Mouse (Mus musculus) embryonic facial prominence, embryonic 15.5 days (tissue): Measurements from ENCODE around the gene Ctdspl2. TPM values are rescaled to one million over a fixed set of nuclear protein-coding genes. Genes with fewer than 3 reads are reported as not detected.
"Not testable (repeated sequence)": the region's sequence is repeated elsewhere in the genome, so short reads cannot be mapped to it uniquely, and the experiment has no call there.

Experiments used
- ATAC-seq: fragments of 200-750 bp; cut with Nextera tagmentation; 2 replicates; pipeline ENCODE4 v1.8.0; 2017; ENCODE audit warnings: low read depth, moderate TSS enrichment; ENCODE audit not compliant: insufficient number of reproducible peaks, low FRiP score, low TSS enrichment
- H3K27ac ChIP-seq: fragments of 300-500 bp; sonication (generic); replicated peaks from 2 replicates; pipeline ENCODE4 v1.5.1; 2015; ENCODE audit warnings: mild to moderate bottlenecking, inconsistent platforms
- H3K27me3 ChIP-seq: fragments of 300-500 bp; sonication (generic); 2 replicates; pipeline ENCODE4 v1.6.1; 2015; ENCODE audit warnings: inconsistent platforms
- H3K36me3 ChIP-seq: fragments of 300-500 bp; sonication (generic); 2 replicates; pipeline ENCODE4 v1.6.1; 2015; ENCODE audit warnings: mild to moderate bottlenecking, inconsistent platforms
- H3K4me1 ChIP-seq: fragments of 300-500 bp; sonication (generic); 2 replicates; pipeline ENCODE4 v1.6.1; 2015; ENCODE audit warnings: inconsistent platforms
- H3K4me2 ChIP-seq: fragments of 300-500 bp; sonication (generic); replicated peaks from 2 replicates; pipeline ENCODE4 v1.6.1; 2015; ENCODE audit warnings: mild to moderate bottlenecking, inconsistent platforms
- H3K4me3 ChIP-seq: fragments of 300-500 bp; sonication (generic); replicated peaks from 2 replicates; pipeline ENCODE4 v1.5.1; 2015; ENCODE audit warnings: mild to moderate bottlenecking, inconsistent platforms
- H3K9ac ChIP-seq: fragments of 300-500 bp; sonication (generic); 2 replicates; pipeline ENCODE4 v1.6.1; 2015; ENCODE audit warnings: inconsistent platforms
- H3K9me3 ChIP-seq: fragments of 300-500 bp; sonication (generic); replicated peaks from 2 replicates; pipeline ENCODE4 v1.6.1; 2016; ENCODE audit warnings: inconsistent platforms
- WGBS: fragments of 180-500 bp; shearing (Covaris S2); methylation state at CpG from one replicate; pipeline ENCODE4 v1.1.7; 2015; 5-methylcytosine and 5-hydroxymethylcytosine counted together
- polyA plus RNA-seq: library from polyadenylated mRNA; unstranded; fragments of >200 nt; fragmentation: Nextera tagmentation; extraction: Ambion mirVana; gene quantifications from 2 replicates; pipeline ENCODE4 v1.2.1, GENCODE M21; 2015

The Ctdspl2 gene
- polyA plus RNA-seq, 1 experiment from 2014 or later: 43.6 TPM

- Histone ChIP-seq H3K27ac (no peak overlapping the region), H3K9me3 (no peaks in the 10 kb centered on the region), H3K4me1 (no peaks in the 10 kb centered on the region), H3K9ac (no peak overlapping the region), H3K27me3 (no peaks in the 10 kb centered on the region), H3K4me3 (no peak overlapping the region), H3K4me2 (no peak overlapping the region), H3K36me3 (peaks cover 20% of the 10 kb centered on the region)
- 82% methylated on average over 7 of the region's 7 CpGs for WGBS
- no peak for ATAC-seq
These were observed 55.6 kb downstream of the Ctdspl2 start for GRCm38 (mm10) chr2:122011441-122011840.

- Histone ChIP-seq H3K27ac (no peak overlapping the region), H3K4me1 (no peaks in the 10 kb centered on the region), H3K4me2 (no peak overlapping the region), H3K9ac (no peak overlapping the region), H3K9me3 (no peaks in the 10 kb centered on the region), H3K27me3 (no peaks in the 10 kb centered on the region), H3K36me3 (peaks cover 4% of the 10 kb centered on the region; the same call in 1 of the 2 replicates), H3K4me3 (no peak overlapping the region)
- WGBS: 67% methylated on average over 1 of the region's 1 CpGs
- no peak for ATAC-seq
These were observed 62.9 kb downstream of the Ctdspl2 start for GRCm38 (mm10) chr2:122018705-122019104.

- H3K4me2 ChIP-seq: no peak overlapping the region
- no peak overlapping the region for H3K4me3 ChIP-seq
- no peak for ATAC-seq
- H3K27me3 ChIP-seq: no peaks in the 10 kb centered on the region
- H3K9ac ChIP-seq: no peak overlapping the region
- WGBS: 73% methylated on average over 2 of the region's 2 CpGs
- H3K9me3 ChIP-seq: no peaks in the 10 kb centered on the region
- no peaks in the 10 kb centered on the region for H3K36me3 ChIP-seq
- H3K4me1 ChIP-seq: no peaks in the 10 kb centered on the region
- H3K27ac ChIP-seq: no peak overlapping the region
These were observed 66.5 kb downstream of the Ctdspl2 start for GRCm38 (mm10) chr2:122022284-122022683.

GRCm38 (mm10) chr2:122027091-122027490 lies 71.3 kb downstream of the Ctdspl2 start:
- not testable (repeated sequence) for H3K27ac ChIP-seq, H3K9me3 ChIP-seq, H3K36me3 ChIP-seq, H3K9ac ChIP-seq, H3K4me1 ChIP-seq, H3K27me3 ChIP-seq, H3K4me3 ChIP-seq, ATAC-seq
- H3K4me2 ChIP-seq: 0 out of 2 replicates have a peak overlapping the region, but pooled peaks have one; percentile 45
- 94% methylated on average over 10 of the region's 10 CpGs for WGBS

GRCm38 (mm10) chr2:122027862-122028755 lies 72.3 kb downstream of the Ctdspl2 start, which contains the start of gene Eif3j1:
Gene Eif3j1, plus strand, starts transcription at chr2:122028546.
- peak; percentile 100 for ATAC-seq
- H3K4me2 ChIP-seq: peak within 1 kb of the TSS; percentile 60
- H3K36me3 ChIP-seq: 0 out of 2 replicates have a peak, but pooled peaks cover 13% of the 10 kb centered on the region
- under 1% methylated on average over 52 of the region's 67 CpGs for WGBS
- peak within 1 kb of the TSS; percentile 63 for H3K4me3 ChIP-seq
- H3K27ac ChIP-seq: peak within 1 kb of the TSS; percentile 90
- no peaks in the 10 kb centered on the region for H3K9me3 ChIP-seq
- no peaks in the 10 kb centered on the region for H3K27me3 ChIP-seq
- H3K9ac ChIP-seq: peak within 1 kb of the TSS; percentile 85
- H3K4me1 ChIP-seq: no peaks in the 10 kb centered on the region

- no peaks in the 10 kb centered on the region for H3K9me3 ChIP-seq
- WGBS: 1% methylated on average over 71 of the region's 71 CpGs
- peak; percentile 15; the same call in 1 of the 2 replicates for ATAC-seq
- H3K4me2 ChIP-seq: peak overlapping the region; percentile 60
- H3K4me3 ChIP-seq: peak overlapping the region; percentile 63
- no peaks in the 10 kb centered on the region for H3K4me1 ChIP-seq
- H3K27me3 ChIP-seq: no peaks in the 10 kb centered on the region
- H3K36me3 ChIP-seq: 0 out of 2 replicates have a peak, but pooled peaks cover 13% of the 10 kb centered on the region
- peak overlapping the region; percentile 90 for H3K27ac ChIP-seq
- peak overlapping the region; percentile 85 for H3K9ac ChIP-seq
These were observed 73.2 kb downstream of the Ctdspl2 start for GRCm38 (mm10) chr2:122028756-122029700.

- no peak for ATAC-seq
- Histone ChIP-seq H3K27ac (no peak overlapping the region), H3K4me1 (no peaks in the 10 kb centered on the region), H3K36me3 (peaks cover 16% of the 10 kb centered on the region; the same call in 1 of the 2 replicates), H3K9ac (no peak overlapping the region), H3K4me2 (no peak overlapping the region), H3K27me3 (no peaks in the 10 kb centered on the region), H3K4me3 (no peak overlapping the region), H3K9me3 (no peaks in the 10 kb centered on the region)
- 74% methylated on average over 6 of the region's 6 CpGs for WGBS
These were observed 76.2 kb downstream of the Ctdspl2 start for GRCm38 (mm10) chr2:122031970-122032369.

- Histone ChIP-seq H3K9me3 (no peaks in the 10 kb centered on the region), H3K27ac (no peak overlapping the region), H3K36me3 (peaks cover 16% of the 10 kb centered on the region; the same call in 1 of the 2 replicates), H3K4me2 (no peak overlapping the region), H3K9ac (no peak overlapping the region), H3K27me3 (no peaks in the 10 kb centered on the region), H3K4me1 (no peaks in the 10 kb centered on the region), H3K4me3 (no peak overlapping the region)
- WGBS: 97% methylated on average over 3 of the region's 3 CpGs
- ATAC-seq: no peak
These were observed 80.3 kb downstream of the Ctdspl2 start for GRCm38 (mm10) chr2:122036064-122036463.

- H3K9ac ChIP-seq: no peak overlapping the region
- peaks cover 37% of the 10 kb centered on the region for H3K36me3 ChIP-seq
- no peak for ATAC-seq
These were observed 88.1 kb downstream of the Ctdspl2 start for GRCm38 (mm10) chr2:122043926-122044325.

GRCm38 (mm10) chr2:122059365-122060115 lies 103.7 kb downstream of the Ctdspl2 start:
- Histone ChIP-seq H3K4me1 (no peaks in the 10 kb centered on the region), H3K27ac (no peak overlapping the region), H3K36me3 (peaks cover 48% of the 10 kb centered on the region), H3K27me3 (no peaks in the 10 kb centered on the region), H3K4me2 (no peak overlapping the region), H3K9me3 (no peaks in the 10 kb centered on the region), H3K4me3 (no peak overlapping the region), H3K9ac (no peak overlapping the region)
- WGBS: 86% methylated on average over 11 of the region's 11 CpGs
- no peak for ATAC-seq

More at GRCm38 (mm10) chr2:122043926-122044325, 88.1 kb downstream of the Ctdspl2 start:
- no peak overlapping the region for H3K4me2 ChIP-seq
- H3K9me3 ChIP-seq: no peaks in the 10 kb centered on the region
- no peak overlapping the region for H3K4me3 ChIP-seq
- H3K27me3 ChIP-seq: no peaks in the 10 kb centered on the region
- no peaks in the 10 kb centered on the region for H3K4me1 ChIP-seq
- no peak overlapping the region for H3K27ac ChIP-seq
